Mouse (Mus musculus) cerebellum, adult 11 months (tissue): ENCODE results near the gene Fos.
A peak's percentile ranks its signal among the peaks of the same experiment; 100 is the strongest.

Source experiments
- DNase-seq: peaks from one replicate; pipeline ENCODE4 v3.0.0; 2022

Fos gene

GRCm38 (mm10) chr12:85490096-85490820 is 16.6 kb downstream of the Fos start:
- no peak for DNase-seq

- no peak for DNase-seq
Measured at GRCm38 (mm10) chr12:85490991-85491390, 17.3 kb downstream of the Fos start.

- DNase-seq = peak; percentile 45
Measured at GRCm38 (mm10) chr12:85492084-85492645, 18.5 kb downstream of the Fos start.

GRCm38 (mm10) chr12:85496336-85496735 is 22.6 kb downstream of the Fos start:
- no peak for DNase-seq

- peak; percentile 62 for DNase-seq
Measured at GRCm38 (mm10) chr12:85496755-85497154, 23.1 kb downstream of the Fos start.

GRCm38 (mm10) chr12:85497310-85498135 is 23.8 kb downstream of the Fos start:
- no peak for DNase-seq

- DNase-seq = no peak
Measured at GRCm38 (mm10) chr12:85499001-85499400, 25.3 kb downstream of the Fos start.

GRCm38 (mm10) chr12:85502682-85503081 is 29.0 kb downstream of the Fos start:
- no peak for DNase-seq

- no peak for DNase-seq
Measured at GRCm38 (mm10) chr12:85508235-85508634, 34.5 kb downstream of the Fos start.

GRCm38 (mm10) chr12:85510013-85510412 is 36.3 kb downstream of the Fos start:
- DNase-seq = no peak

GRCm38 (mm10) chr12:85513789-85514447 is 40.2 kb downstream of the Fos start:
- no peak for DNase-seq

- DNase-seq = no peak
Measured at GRCm38 (mm10) chr12:85514958-85515357, 41.3 kb downstream of the Fos start.

GRCm38 (mm10) chr12:85515865-85516264 is 42.2 kb downstream of the Fos start:
- DNase-seq = no peak

GRCm38 (mm10) chr12:85517339-85517738 is 43.6 kb downstream of the Fos start:
- DNase-seq = no peak

GRCm38 (mm10) chr12:85518009-85518408 is 44.3 kb downstream of the Fos start:
- DNase-seq = no peak

GRCm38 (mm10) chr12:85519553-85519952 is 45.9 kb downstream of the Fos start:
- DNase-seq = no peak

GRCm38 (mm10) chr12:85521101-85521500 is 47.4 kb downstream of the Fos start:
- no peak for DNase-seq

GRCm38 (mm10) chr12:85521673-85522072 is 48.0 kb downstream of the Fos start:
- no peak for DNase-seq

- no peak for DNase-seq
Measured at GRCm38 (mm10) chr12:85522631-85523388, 49.1 kb downstream of the Fos start.

GRCm38 (mm10) chr12:85523421-85524192 is 49.9 kb downstream of the Fos start:
- no peak for DNase-seq

- DNase-seq = no peak
Measured at GRCm38 (mm10) chr12:85524193-85524858, 50.6 kb downstream of the Fos start.
